Mouse (Mus musculus): ENCODE measurements around the gene Tmem144. TPM values are rescaled to one million over a fixed set of nuclear protein-coding genes. Genes with fewer than 3 reads are reported as not detected.

Tmem144 gene
- polyA plus RNA-seq, 1 experiment from 2014 or later = 2.2 TPM

- H3K4me3 ChIP-seq (ENCODE audit: low read depth, low read length) = no peak overlapping the region
- no peak overlapping the region for H3K9ac ChIP-seq (ENCODE audit: low read depth, low read length)
- no peaks in the 10 kb centered on the region for H3K9me3 ChIP-seq (replicated peaks; ENCODE audit: control insufficient read depth, low read length)
- H3K36me3 ChIP-seq (ENCODE audit: control insufficient read depth, insufficient read depth) = no peaks in the 10 kb centered on the region
- H3K27ac ChIP-seq (ENCODE audit: low read length) = no peak overlapping the region
- ATAC-seq (ENCODE audit: low read depth) = no peak
- no peaks in the 10 kb centered on the region for H3K4me1 ChIP-seq (ENCODE audit: control insufficient read depth, low read depth, low read length)
- no peak overlapping the region for H3K4me2 ChIP-seq (ENCODE audit: low read depth, low read length)
- 35% methylated on average over 1 of the region's 1 CpGs for WGBS (ENCODE audit: insufficient replicate concordance)
- no peaks in the 10 kb centered on the region for H3K27me3 ChIP-seq (ENCODE audit: control insufficient read depth, insufficient read depth, low read depth, low read length)
These were observed 14.6 kb upstream of the Tmem144 start for GRCm38 (mm10) chr3:79867121-79867709.

GRCm38 (mm10) chr3:79866526-79866925 is 14.0 kb upstream of the Tmem144 start:
- no peaks in the 10 kb centered on the region for H3K27me3 ChIP-seq (ENCODE audit: control insufficient read depth, insufficient read depth, low read depth, low read length)
- H3K36me3 ChIP-seq (ENCODE audit: control insufficient read depth, insufficient read depth) = no peaks in the 10 kb centered on the region
- H3K9me3 ChIP-seq (replicated peaks; ENCODE audit: control insufficient read depth, low read length) = no peaks in the 10 kb centered on the region
- H3K4me1 ChIP-seq (ENCODE audit: control insufficient read depth, low read depth, low read length) = no peaks in the 10 kb centered on the region
- no peak overlapping the region for H3K9ac ChIP-seq (ENCODE audit: low read depth, low read length)
- 57% methylated on average over 9 of the region's 9 CpGs for WGBS (ENCODE audit: insufficient replicate concordance)
- H3K4me2 ChIP-seq (ENCODE audit: low read depth, low read length) = no peak overlapping the region
- ATAC-seq (ENCODE audit: low read depth) = no peak
- no peak overlapping the region for H3K27ac ChIP-seq (ENCODE audit: low read length)
- no peak overlapping the region for H3K4me3 ChIP-seq (ENCODE audit: low read depth, low read length)

- Histone ChIP-seq H3K4me3 (ENCODE audit: low read depth, low read length) (no peak overlapping the region), H3K36me3 (ENCODE audit: control insufficient read depth, insufficient read depth) (no peaks in the 10 kb centered on the region), H3K9ac (ENCODE audit: low read depth, low read length) (no peak overlapping the region), H3K9me3 (replicated peaks; ENCODE audit: control insufficient read depth, low read length) (no peaks in the 10 kb centered on the region), H3K27ac (ENCODE audit: low read length) (no peak overlapping the region), H3K4me2 (ENCODE audit: low read depth, low read length) (no peak overlapping the region), H3K4me1 (ENCODE audit: control insufficient read depth, low read depth, low read length) (no peaks in the 10 kb centered on the region), H3K27me3 (ENCODE audit: control insufficient read depth, insufficient read depth, low read depth, low read length) (no peaks in the 10 kb centered on the region)
- ATAC-seq (ENCODE audit: low read depth) = no peak
- WGBS (ENCODE audit: insufficient replicate concordance) = 60% methylated on average over 3 of the region's 3 CpGs
These were observed 13.5 kb upstream of the Tmem144 start for GRCm38 (mm10) chr3:79866089-79866488.

GRCm38 (mm10) chr3:79864824-79865223 is 12.3 kb upstream of the Tmem144 start:
- WGBS (ENCODE audit: insufficient replicate concordance) = 15% methylated on average over 7 of the region's 7 CpGs
- Histone ChIP-seq H3K9me3 (replicated peaks; ENCODE audit: control insufficient read depth, low read length) (no peaks in the 10 kb centered on the region), H3K27me3 (ENCODE audit: control insufficient read depth, insufficient read depth, low read depth, low read length) (no peaks in the 10 kb centered on the region), H3K4me1 (ENCODE audit: control insufficient read depth, low read depth, low read length) (no peaks in the 10 kb centered on the region), H3K4me3 (ENCODE audit: low read depth, low read length) (no peak overlapping the region), H3K9ac (ENCODE audit: low read depth, low read length) (no peak overlapping the region), H3K36me3 (ENCODE audit: control insufficient read depth, insufficient read depth) (no peaks in the 10 kb centered on the region), H3K4me2 (ENCODE audit: low read depth, low read length) (no peak overlapping the region), H3K27ac (ENCODE audit: low read length) (no peak overlapping the region)
- no peak for ATAC-seq (ENCODE audit: low read depth)

GRCm38 (mm10) chr3:79858221-79858620 is 5.6 kb upstream of the Tmem144 start:
- no peak for ATAC-seq (ENCODE audit: low read depth)
- H3K27me3 ChIP-seq (ENCODE audit: control insufficient read depth, insufficient read depth, low read depth, low read length) = no peaks in the 10 kb centered on the region
- H3K4me2 ChIP-seq (ENCODE audit: low read depth, low read length) = no peak overlapping the region
- no peak overlapping the region for H3K27ac ChIP-seq (ENCODE audit: low read length)
- H3K36me3 ChIP-seq (ENCODE audit: control insufficient read depth, insufficient read depth) = no peaks in the 10 kb centered on the region
- H3K4me1 ChIP-seq (ENCODE audit: control insufficient read depth, low read depth, low read length) = no peaks in the 10 kb centered on the region
- no peaks in the 10 kb centered on the region for H3K9me3 ChIP-seq (replicated peaks; ENCODE audit: control insufficient read depth, low read length)
- 66% methylated on average over 3 of the region's 3 CpGs for WGBS (ENCODE audit: insufficient replicate concordance)
- H3K9ac ChIP-seq (ENCODE audit: low read depth, low read length) = no peak overlapping the region
- no peak overlapping the region for H3K4me3 ChIP-seq (ENCODE audit: low read depth, low read length)

- no peaks in the 10 kb centered on the region for H3K27me3 ChIP-seq (ENCODE audit: control insufficient read depth, insufficient read depth, low read depth, low read length)
- H3K4me2 ChIP-seq (ENCODE audit: low read depth, low read length) = no peak overlapping the region
- no peak for ATAC-seq (ENCODE audit: low read depth)
- H3K9ac ChIP-seq (ENCODE audit: low read depth, low read length) = no peak overlapping the region
- WGBS (ENCODE audit: insufficient replicate concordance) = 59% methylated on average over 5 of the region's 5 CpGs
- no peaks in the 10 kb centered on the region for H3K9me3 ChIP-seq (replicated peaks; ENCODE audit: control insufficient read depth, low read length)
- peaks cover 2% of the 10 kb centered on the region; the same call in 1 of the 2 replicates for H3K4me1 ChIP-seq (ENCODE audit: control insufficient read depth, low read depth, low read length)
- no peak overlapping the region for H3K27ac ChIP-seq (ENCODE audit: low read length)
- no peak overlapping the region for H3K4me3 ChIP-seq (ENCODE audit: low read depth, low read length)
- H3K36me3 ChIP-seq (ENCODE audit: control insufficient read depth, insufficient read depth) = no peaks in the 10 kb centered on the region
These were observed 5.2 kb upstream of the Tmem144 start for GRCm38 (mm10) chr3:79857780-79858179.

GRCm38 (mm10) chr3:79852108-79852507 is 465 bp downstream of the Tmem144 start:
- Histone ChIP-seq H3K27ac (ENCODE audit: low read length) (no peak overlapping the region), H3K36me3 (ENCODE audit: control insufficient read depth, insufficient read depth) (no peaks in the 10 kb centered on the region), H3K4me3 (ENCODE audit: low read depth, low read length) (no peak overlapping the region), H3K4me1 (ENCODE audit: control insufficient read depth, low read depth, low read length) (peaks cover 14% of the 10 kb centered on the region), H3K27me3 (ENCODE audit: control insufficient read depth, insufficient read depth, low read depth, low read length) (no peaks in the 10 kb centered on the region), H3K4me2 (ENCODE audit: low read depth, low read length) (no peak overlapping the region), H3K9me3 (replicated peaks; ENCODE audit: control insufficient read depth, low read length) (no peaks in the 10 kb centered on the region), H3K9ac (ENCODE audit: low read depth, low read length) (no peak overlapping the region)
- peak; percentile 53 for ATAC-seq (ENCODE audit: low read depth)
- 42% methylated on average over 3 of the region's 3 CpGs for WGBS (ENCODE audit: insufficient replicate concordance)

GRCm38 (mm10) chr3:79850656-79851055 is 1.9 kb downstream of the Tmem144 start:
- no peak for ATAC-seq (ENCODE audit: low read depth)
- no peak overlapping the region for H3K4me2 ChIP-seq (ENCODE audit: low read depth, low read length)
- H3K4me3 ChIP-seq (ENCODE audit: low read depth, low read length) = no peak overlapping the region
- H3K9ac ChIP-seq (ENCODE audit: low read depth, low read length) = no peak overlapping the region
- no peaks in the 10 kb centered on the region for H3K27me3 ChIP-seq (ENCODE audit: control insufficient read depth, insufficient read depth, low read depth, low read length)
- H3K9me3 ChIP-seq (replicated peaks; ENCODE audit: control insufficient read depth, low read length) = no peaks in the 10 kb centered on the region
- H3K36me3 ChIP-seq (ENCODE audit: control insufficient read depth, insufficient read depth) = no peaks in the 10 kb centered on the region
- WGBS (ENCODE audit: insufficient replicate concordance) = 43% methylated on average over 6 of the region's 6 CpGs
- H3K27ac ChIP-seq (ENCODE audit: low read length) = no peak overlapping the region
- H3K4me1 ChIP-seq (ENCODE audit: control insufficient read depth, low read depth, low read length) = peaks cover 14% of the 10 kb centered on the region

GRCm38 (mm10) chr3:79849621-79850020 is 3.0 kb downstream of the Tmem144 start:
- Histone ChIP-seq H3K36me3 (ENCODE audit: control insufficient read depth, insufficient read depth) (no peaks in the 10 kb centered on the region), H3K4me2 (ENCODE audit: low read depth, low read length) (no peak overlapping the region), H3K4me1 (ENCODE audit: control insufficient read depth, low read depth, low read length) (peaks cover 14% of the 10 kb centered on the region), H3K27ac (ENCODE audit: low read length) (peak overlapping the region; percentile 71), H3K4me3 (ENCODE audit: low read depth, low read length) (no peak overlapping the region), H3K9me3 (replicated peaks; ENCODE audit: control insufficient read depth, low read length) (no peaks in the 10 kb centered on the region), H3K27me3 (ENCODE audit: control insufficient read depth, insufficient read depth, low read depth, low read length) (no peaks in the 10 kb centered on the region), H3K9ac (ENCODE audit: low read depth, low read length) (no peak overlapping the region)
- ATAC-seq (ENCODE audit: low read depth) = peak; percentile 91
- WGBS (ENCODE audit: insufficient replicate concordance) = 49% methylated on average over 2 of the region's 2 CpGs
